Comparison of ENCODE assay signal across 17 mouse cellular contexts in genomic region chr8:113117241-113117640, GRCm38 (mm10).
"Had no signal": no experiment of that assay in that cellular context is flagged by ENCODE, and none has a peak within 500 bp of the region (broad histone marks: within the 10 kb centered on the region; RNA-seq: fewer than 3 reads in every experiment).

No protein-coding gene starts in this region.

- H3K4me1 ChIP-seq: intestine, embryonic 15.5 days; limb, embryonic 12.5 days; limb, embryonic 15.5 days; lung, embryonic 15.5 days; megakaryocyte, embryonic 14.5 days; midbrain, embryonic 10.5 days; midbrain, embryonic 13.5 days had no signal

- H3K27me3 ChIP-seq: intestine, embryonic 15.5 days; limb, embryonic 12.5 days; limb, embryonic 15.5 days; lung, embryonic 15.5 days; megakaryocyte, embryonic 14.5 days; midbrain, embryonic 13.5 days had no signal

- ATAC-seq: hindbrain, embryonic 16.5 days; intestine, embryonic 15.5 days; liver, postnatal 0 days; midbrain, embryonic 13.5 days; midbrain, embryonic 16.5 days had no signal

- H3K27ac ChIP-seq: intestine, embryonic 15.5 days; kidney, postnatal 0 days; limb, embryonic 12.5 days; limb, embryonic 15.5 days; liver, embryonic 14.5 days; lung, embryonic 15.5 days; midbrain, embryonic 10.5 days; midbrain, embryonic 13.5 days had no signal

- H3K36me3 ChIP-seq: intestine, embryonic 15.5 days; limb, embryonic 12.5 days; limb, embryonic 15.5 days; lung, embryonic 15.5 days; midbrain, embryonic 10.5 days; midbrain, embryonic 13.5 days had no signal

- DNase-seq: left cerebral cortex, postnatal 4 days; liver, postnatal 0 days; lung, postnatal 10 days; lung, postnatal 36 days; thymus, adult 18-20 months; thymus, postnatal 36 days had no signal

- H3K4me3 ChIP-seq: intestine, embryonic 15.5 days; limb, embryonic 12.5 days; limb, embryonic 15.5 days; lung, embryonic 15.5 days; megakaryocyte, embryonic 14.5 days; midbrain, embryonic 10.5 days; midbrain, embryonic 13.5 days had no signal
